Mouse (Mus musculus) forebrain, postnatal 0 days (tissue): Measurements from ENCODE around the gene Il1rapl2. TPM values are rescaled to one million over a fixed set of nuclear protein-coding genes. Genes with fewer than 3 reads are reported as not detected.

Experiments
- ATAC-seq: fragments of 200-750 bp; cut with Nextera tagmentation; 2 replicates; pipeline ENCODE4 v1.8.0; 2017; ENCODE audit warnings: mild to moderate bottlenecking, moderate library complexity
- DNase-seq: peaks from one replicate; pipeline ENCODE4 v3.0.0-alpha.2; 2015
- H3K27ac ChIP-seq: fragments of 300-500 bp; sonication (generic); 2 replicates; pipeline ENCODE4 v1.5.1; 2014; ENCODE audit warnings: low read depth, mild to moderate bottlenecking, antibody characterized with exemption, low read length, moderate library complexity, mixed read lengths
- H3K27me3 ChIP-seq: fragments of 300-500 bp; sonication (generic); 2 replicates; pipeline ENCODE4 v1.6.1; 2014; ENCODE audit warnings: mild to moderate bottlenecking, low read length, mixed read lengths; ENCODE audit not compliant: insufficient read depth
- H3K36me3 ChIP-seq: fragments of 300-500 bp; sonication (generic); 2 replicates; pipeline ENCODE4 v1.6.1; 2014; ENCODE audit warnings: mild to moderate bottlenecking, moderate library complexity; ENCODE audit not compliant: insufficient read depth
- H3K4me1 ChIP-seq: fragments of 300-500 bp; sonication (generic); 2 replicates; pipeline ENCODE4 v1.6.1; 2014; ENCODE audit warnings: antibody characterized with exemption; ENCODE audit not compliant: insufficient read depth
- H3K4me2 ChIP-seq: fragments of 300-500 bp; sonication (generic); 2 replicates; pipeline ENCODE4 v1.6.1; 2014; ENCODE audit warnings: low read depth, mild to moderate bottlenecking, moderate library complexity
- H3K4me3 ChIP-seq: fragments of 300-500 bp; sonication (generic); 2 replicates; pipeline ENCODE4 v1.5.1; 2014; ENCODE audit warnings: low read depth, low read length, mixed read lengths
- H3K9ac ChIP-seq: fragments of 300-500 bp; sonication (generic); 2 replicates; pipeline ENCODE4 v1.6.1; 2014; ENCODE audit warnings: mild to moderate bottlenecking
- H3K9me3 ChIP-seq: fragments of 300-500 bp; sonication (generic); 2 replicates; pipeline ENCODE4 v1.6.1; 2016; ENCODE audit warnings: low read length
- CTCF ChIP-seq: sonication (generic); IDR thresholded peaks from 2 replicates; pipeline ENCODE4 v1.5.1; 2016; ENCODE audit warnings: antibody characterized with exemption, control low read depth, low read depth
- WGBS: fragments of 180-500 bp; shearing (Covaris S2); extraction: QIAGEN DNeasy Blood & Tissue Kit; methylation state at CpG from one replicate; pipeline ENCODE4 v1.1.7; 2014; 5-methylcytosine and 5-hydroxymethylcytosine counted together
- polyA plus RNA-seq: library from polyadenylated mRNA; unstranded; fragments of >200 nt; fragmentation: Nextera tagmentation; extraction: Ambion mirVana; gene quantifications from 2 replicates; pipeline ENCODE4 v1.2.1, GENCODE M21; 2015
- total RNA-seq: library from RNA; depleted of rRNA; stranded (reverse); fragments of >200 nt; gene quantifications from 2 replicates; pipeline ENCODE4 v1.2.3, GENCODE M21; 2014

Il1rapl2 gene
- total and polyA plus RNA-seq, 2 experiments from 2014 or later: 5.0 to 8.5 TPM

GRCm38 (mm10) chrX:137848936-137849335 lies 278.5 kb downstream of the Il1rapl2 start:
- Histone ChIP-seq H3K4me3 (no peak overlapping the region), H3K4me1 (no peaks in the 10 kb centered on the region), H3K27ac (no peak overlapping the region), H3K9me3 (no peaks in the 10 kb centered on the region), H3K36me3 (no peaks in the 10 kb centered on the region), H3K9ac (no peak overlapping the region), H3K27me3 (no peaks in the 10 kb centered on the region), H3K4me2 (no peak overlapping the region)
- ATAC-seq (no peak), DNase-seq (no peak)
- 48% methylated on average over 3 of the region's 3 CpGs for WGBS
- TF ChIP-seq CTCF: no peak

GRCm38 (mm10) chrX:137923490-137923889 lies 353.1 kb downstream of the Il1rapl2 start:
- no peaks in the 10 kb centered on the region for H3K9me3 ChIP-seq
- H3K4me3 ChIP-seq: no peak overlapping the region
- H3K27ac ChIP-seq: no peak overlapping the region
- no peaks in the 10 kb centered on the region for H3K4me1 ChIP-seq
- ATAC-seq (peak; percentile 64), DNase-seq (peak; percentile 21)
- H3K36me3 ChIP-seq: no peaks in the 10 kb centered on the region
- H3K4me2 ChIP-seq: no peak overlapping the region
- TF ChIP-seq CTCF: no peak
- H3K27me3 ChIP-seq: no peaks in the 10 kb centered on the region
- H3K9ac ChIP-seq: no peak overlapping the region

GRCm38 (mm10) chrX:137926835-137927234 lies 356.4 kb downstream of the Il1rapl2 start:
- no peaks in the 10 kb centered on the region for H3K4me1 ChIP-seq
- H3K9ac ChIP-seq: no peak overlapping the region
- DNase-seq (peak; percentile 41), ATAC-seq (peak; percentile 85)
- no peaks in the 10 kb centered on the region for H3K27me3 ChIP-seq
- H3K9me3 ChIP-seq: no peaks in the 10 kb centered on the region
- 47% methylated on average over 2 of the region's 2 CpGs for WGBS
- H3K27ac ChIP-seq: no peak overlapping the region
- H3K36me3 ChIP-seq: no peaks in the 10 kb centered on the region
- no peak overlapping the region for H3K4me2 ChIP-seq
- H3K4me3 ChIP-seq: no peak overlapping the region
- TF ChIP-seq CTCF: no peak

GRCm38 (mm10) chrX:137947741-137948140 lies 377.3 kb downstream of the Il1rapl2 start:
- no peak for DNase-seq
- 67% methylated on average over 1 of the region's 1 CpGs for WGBS
- Histone ChIP-seq H3K4me1 (no peaks in the 10 kb centered on the region), H3K27me3 (no peaks in the 10 kb centered on the region), H3K9me3 (no peaks in the 10 kb centered on the region), H3K4me2 (no peak overlapping the region), H3K9ac (no peak overlapping the region), H3K36me3 (no peaks in the 10 kb centered on the region), H3K4me3 (no peak overlapping the region), H3K27ac (no peak overlapping the region)
- no peak for ATAC-seq
- TF ChIP-seq CTCF: no peak

- DNase-seq: no peak
- WGBS: 82% methylated on average over 5 of the region's 5 CpGs
- Histone ChIP-seq H3K4me2 (no peak overlapping the region), H3K27me3 (no peaks in the 10 kb centered on the region), H3K27ac (no peak overlapping the region), H3K4me1 (no peaks in the 10 kb centered on the region), H3K9ac (no peak overlapping the region), H3K4me3 (no peak overlapping the region), H3K9me3 (no peaks in the 10 kb centered on the region), H3K36me3 (no peaks in the 10 kb centered on the region)
- ATAC-seq: no peak
- no peak for TF ChIP-seq CTCF
These were observed 400.9 kb downstream of the Il1rapl2 start for GRCm38 (mm10) chrX:137971306-137971705.

GRCm38 (mm10) chrX:138043113-138043512 lies 472.7 kb downstream of the Il1rapl2 start:
- Histone ChIP-seq H3K9me3 (no peaks in the 10 kb centered on the region), H3K36me3 (no peaks in the 10 kb centered on the region), H3K27me3 (no peaks in the 10 kb centered on the region), H3K4me3 (no peak overlapping the region), H3K4me2 (no peak overlapping the region), H3K27ac (no peak overlapping the region), H3K9ac (no peak overlapping the region), H3K4me1 (no peaks in the 10 kb centered on the region)
- WGBS: 88% methylated on average over 3 of the region's 3 CpGs
- DNase-seq: no peak
- no peak for ATAC-seq
- no peak for TF ChIP-seq CTCF

GRCm38 (mm10) chrX:138103954-138104353 lies 533.5 kb downstream of the Il1rapl2 start:
- Histone ChIP-seq H3K4me1 (no peaks in the 10 kb centered on the region), H3K36me3 (no peaks in the 10 kb centered on the region), H3K9me3 (no peaks in the 10 kb centered on the region), H3K27ac (no peak overlapping the region), H3K4me3 (no peak overlapping the region), H3K27me3 (no peaks in the 10 kb centered on the region), H3K9ac (no peak overlapping the region), H3K4me2 (no peak overlapping the region)
- WGBS: 83% methylated on average over 6 of the region's 6 CpGs
- TF ChIP-seq CTCF: no peak
- DNase-seq (no peak), ATAC-seq (no peak)

GRCm38 (mm10) chrX:138104668-138105067 lies 534.3 kb downstream of the Il1rapl2 start:
- TF ChIP-seq CTCF: no peak
- ATAC-seq (no peak), DNase-seq (no peak)
- Histone ChIP-seq H3K9me3 (no peaks in the 10 kb centered on the region), H3K36me3 (no peaks in the 10 kb centered on the region), H3K4me3 (no peak overlapping the region), H3K4me1 (no peaks in the 10 kb centered on the region), H3K27me3 (no peaks in the 10 kb centered on the region), H3K27ac (no peak overlapping the region), H3K4me2 (no peak overlapping the region), H3K9ac (no peak overlapping the region)
- 54% methylated on average over 3 of the region's 3 CpGs for WGBS
